Mouse (Mus musculus) adrenal gland, postnatal 36 days (tissue): Measurements from ENCODE around the gene Casc1. TPM values are rescaled to one million over a fixed set of nuclear protein-coding genes. Genes with fewer than 3 reads are reported as not detected.

Experiments used
- DNase-seq, 2 experiments: peaks; one replicate each; pipeline ENCODE4 v3.0.0; 2021; ENCODE audit warnings: mixed read lengths in 1 of 2
- total RNA-seq, 2 experiments: library from RNA; stranded (reverse); gene quantifications; 2 replicates each; pipeline ENCODE4 v1.2.3; 2021

Casc1 gene
- total RNA-seq, 2 experiments from 2014 or later = 0.33 to 0.63 TPM

DNA sequence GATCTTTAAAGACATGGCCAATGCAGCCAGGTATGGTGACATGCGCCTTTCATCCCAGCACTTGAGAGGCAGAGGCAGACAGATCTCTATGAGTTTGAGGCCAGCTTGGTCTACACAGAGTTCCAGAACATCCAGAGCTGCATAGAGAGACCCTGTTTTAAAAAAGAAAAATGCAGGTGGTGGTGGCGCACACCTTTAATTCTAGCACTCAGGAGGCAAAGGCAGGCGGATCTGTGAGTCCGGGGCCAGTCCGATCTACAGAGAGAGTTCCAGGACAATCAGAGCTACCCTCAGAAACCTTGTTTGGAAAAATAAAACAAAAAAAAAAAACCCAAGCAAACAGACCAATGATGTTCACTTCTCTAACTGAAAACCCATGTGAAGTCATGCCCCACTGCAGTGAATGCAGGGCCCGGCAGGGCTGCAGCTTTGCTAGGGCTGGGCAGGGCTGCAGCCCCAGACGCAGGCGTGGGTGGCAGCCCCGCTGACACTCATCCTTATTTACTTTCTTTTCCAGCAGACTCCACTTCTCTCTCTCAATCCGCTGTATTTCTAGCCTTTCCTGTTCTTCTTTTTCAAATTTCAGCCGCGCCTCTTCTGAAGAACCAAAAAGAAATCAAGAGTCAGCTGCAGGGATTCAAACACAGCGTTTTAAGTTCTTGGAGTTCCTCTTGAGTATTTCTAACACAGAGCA, 8.2 kb downstream of the Casc1 start:
- no peak for DNase-seq

DNA sequence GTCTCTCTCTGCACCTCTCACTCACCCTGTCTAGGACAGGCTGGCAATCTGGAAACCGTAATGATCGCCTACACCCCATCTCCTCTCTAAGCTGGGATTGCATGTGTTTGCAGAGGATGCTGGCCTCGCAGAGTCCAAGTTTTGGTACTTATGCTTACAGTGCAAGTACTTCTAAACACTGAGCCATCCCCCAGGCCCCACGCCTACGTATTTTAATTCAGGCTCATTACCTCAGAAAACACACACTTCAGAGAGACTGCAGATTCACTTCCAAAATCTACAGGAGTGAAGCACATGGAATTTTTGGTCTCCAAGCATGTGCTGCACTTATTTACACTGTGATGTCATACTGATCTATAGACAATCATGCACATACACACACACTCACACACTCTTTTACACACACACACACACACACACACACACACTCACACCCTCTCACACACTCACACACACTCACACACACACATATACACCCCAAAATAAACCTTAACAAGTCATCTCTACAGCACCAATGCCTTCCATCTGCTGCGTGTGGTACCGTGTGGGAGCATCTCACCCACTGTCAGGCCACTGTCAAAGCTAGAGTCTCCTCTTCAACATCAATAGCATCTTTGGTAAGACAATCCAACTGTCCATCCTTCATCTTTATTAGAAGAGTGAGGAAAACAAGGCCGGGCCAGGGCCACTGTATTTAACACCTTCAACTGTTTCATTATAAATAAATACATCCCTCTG, 12.7 kb downstream of the Casc1 start:
- DNase-seq = no peak

DNA sequence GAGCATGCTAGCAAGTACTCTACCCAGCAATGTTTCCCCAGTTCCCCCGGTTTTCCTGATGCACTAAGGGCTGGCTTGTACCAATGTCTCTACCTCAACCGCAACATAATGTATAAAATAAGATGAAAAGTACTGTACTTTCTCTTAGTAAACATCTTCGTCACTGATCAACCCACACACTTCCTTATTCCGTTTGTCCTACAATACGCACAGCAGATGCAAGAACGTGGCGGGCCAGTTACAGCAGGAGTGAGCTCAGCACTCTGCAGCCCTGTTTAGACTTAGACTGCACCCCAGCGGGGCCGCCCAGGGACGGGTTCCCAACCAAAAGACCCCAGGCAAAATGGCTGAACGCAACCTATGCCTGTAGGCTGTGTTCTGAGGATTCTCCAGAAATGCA, 17.4 kb downstream of the Casc1 start:
- DNase-seq = no peak

DNA sequence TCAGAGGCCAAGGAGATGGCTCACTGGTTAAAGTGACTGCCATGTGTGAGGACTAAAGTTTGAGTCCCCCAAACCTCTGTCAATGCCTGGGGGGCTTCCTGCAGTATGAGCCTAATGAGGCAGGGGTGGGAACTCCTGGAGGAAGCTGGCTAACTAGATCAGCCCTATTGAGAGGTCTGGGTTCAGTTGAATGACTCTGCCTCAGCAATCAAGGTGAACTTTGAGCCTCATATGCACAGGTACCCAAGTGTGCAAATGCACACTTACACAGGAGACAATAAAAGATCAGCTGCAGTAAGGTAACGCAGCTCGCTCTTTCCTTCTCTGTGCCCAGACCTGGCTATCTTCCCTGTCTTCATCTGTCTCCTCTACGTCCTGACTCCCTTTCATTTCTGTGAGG, 17.8 kb downstream of the Casc1 start:
- no peak for DNase-seq

DNA sequence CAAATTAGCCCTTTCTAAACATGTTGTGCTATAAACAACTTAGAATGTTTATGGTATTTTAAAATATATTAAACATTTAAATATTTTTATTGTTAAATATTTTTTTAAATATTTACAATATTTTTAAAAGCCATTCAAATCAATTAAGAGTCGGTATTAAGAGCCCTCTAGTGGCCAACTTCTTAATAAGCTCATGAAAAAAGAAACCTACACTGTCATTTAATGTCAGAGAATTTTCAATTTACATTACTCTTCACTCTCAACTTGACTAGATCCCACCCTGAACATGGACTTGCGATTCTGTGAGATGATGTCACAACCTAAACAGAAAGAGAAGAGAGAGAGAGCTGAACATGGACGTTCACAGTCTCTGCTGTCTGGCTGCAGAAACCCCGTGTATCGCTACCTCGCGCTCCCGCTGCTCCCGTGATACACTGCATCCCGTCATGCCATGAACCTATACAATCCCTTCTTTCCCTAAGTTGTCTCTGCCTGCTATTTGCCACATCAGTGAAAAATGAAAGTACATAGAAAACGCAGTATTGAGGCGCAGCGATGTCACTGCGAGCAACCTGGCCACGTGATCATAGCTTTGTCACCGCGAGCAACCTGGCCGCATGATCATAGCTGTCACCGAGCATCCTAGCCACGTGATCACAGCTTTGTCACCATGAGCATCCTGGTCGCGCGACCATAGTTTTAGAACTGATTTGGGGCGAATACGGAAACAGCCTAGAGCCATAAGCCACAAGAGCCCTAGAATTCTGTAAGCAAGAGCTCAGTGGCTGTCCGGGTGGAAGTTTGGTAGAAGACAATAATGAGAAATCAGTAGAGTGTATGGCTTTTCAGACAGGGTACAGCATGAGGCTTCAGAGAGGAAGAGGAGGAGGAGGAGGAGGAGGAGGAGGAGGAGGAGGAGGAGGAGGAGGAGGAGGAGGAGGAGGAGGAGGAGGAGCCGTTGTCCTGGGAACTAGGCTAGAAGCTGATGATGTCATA, 23.4 kb downstream of the Casc1 start:
- DNase-seq = no peak

DNA sequence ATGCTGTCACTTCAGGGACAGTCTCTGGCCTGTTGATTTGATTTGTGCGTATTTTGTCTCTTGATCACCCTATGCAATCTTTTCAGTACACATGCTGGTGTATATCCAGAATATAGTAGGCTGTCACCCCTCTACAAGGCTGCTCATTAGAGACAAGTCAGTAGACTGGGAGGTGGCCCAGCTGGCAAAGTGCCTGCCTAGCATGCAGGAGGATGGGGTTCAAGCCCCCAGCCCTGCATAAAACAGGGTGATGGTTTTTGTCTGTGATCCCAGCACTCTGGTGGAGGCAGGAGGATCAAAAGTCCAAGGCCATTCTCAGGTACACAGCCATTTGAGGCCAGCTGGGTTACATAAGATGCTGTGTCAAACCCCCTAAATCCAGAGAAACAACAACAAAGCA, 24.7 kb downstream of the Casc1 start:
- no peak for DNase-seq

DNA sequence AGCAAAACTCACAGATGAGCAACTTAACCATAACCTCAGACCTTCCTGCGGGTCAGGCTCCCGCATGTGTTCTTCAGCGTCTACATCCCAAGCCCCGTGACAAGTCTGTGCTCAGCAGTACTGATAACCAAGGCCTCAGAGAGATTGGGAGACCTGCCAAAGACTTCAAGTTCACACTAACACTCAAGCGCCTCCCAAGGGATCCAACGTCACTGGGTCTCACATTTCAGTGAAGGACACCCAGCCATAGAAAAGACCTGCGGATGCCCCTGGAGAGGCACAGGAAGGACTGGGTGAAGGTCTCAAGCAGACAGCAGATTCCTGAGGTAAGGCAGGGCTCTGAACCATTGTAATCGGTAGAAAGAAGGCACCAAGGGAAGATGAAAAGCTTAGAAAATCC, 28.8 kb downstream of the Casc1 start:
- DNase-seq = peak; percentile 68 to 73

DNA sequence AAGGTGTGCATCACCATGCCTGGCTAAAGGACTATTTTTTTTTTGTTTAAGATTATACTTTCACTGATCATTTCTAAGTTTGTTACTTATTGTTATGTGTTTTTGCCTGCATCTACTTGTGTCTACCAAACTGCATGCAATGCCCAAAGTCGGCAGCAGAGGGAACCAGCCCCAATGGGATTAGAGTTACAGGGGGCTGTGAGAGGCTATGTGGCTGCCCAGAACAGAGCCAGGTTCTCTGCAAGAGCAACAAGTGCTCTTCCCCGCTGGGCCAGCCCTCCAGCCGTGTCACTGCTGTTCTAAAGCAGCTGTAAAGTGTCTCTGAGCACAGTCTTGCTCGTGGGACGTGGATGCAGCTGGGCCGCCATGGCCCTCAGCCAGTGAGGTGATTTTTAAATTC, 31.1 kb downstream of the Casc1 start:
- DNase-seq = peak; percentile 63 to 73

DNA sequence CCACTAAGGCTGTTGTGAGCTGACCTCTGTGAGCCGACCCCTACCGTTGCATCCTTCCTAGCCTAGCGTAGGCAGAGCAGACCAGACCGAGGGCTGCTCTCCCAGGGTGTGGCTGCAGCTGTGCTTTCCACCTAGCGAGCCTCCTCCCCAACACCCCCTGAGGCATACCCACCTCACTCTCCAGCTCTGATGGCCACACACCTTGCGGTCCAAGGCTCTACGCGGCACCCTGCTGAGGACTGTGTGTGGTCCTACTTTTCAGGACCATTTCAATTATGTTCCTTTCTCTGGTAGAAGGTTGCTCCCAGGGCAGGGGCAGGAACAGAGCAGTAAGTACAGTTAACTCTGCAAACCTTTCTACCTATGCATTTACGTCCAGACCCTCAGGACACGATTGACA, 34.3 kb downstream of the Casc1 start:
- no peak for DNase-seq

DNA sequence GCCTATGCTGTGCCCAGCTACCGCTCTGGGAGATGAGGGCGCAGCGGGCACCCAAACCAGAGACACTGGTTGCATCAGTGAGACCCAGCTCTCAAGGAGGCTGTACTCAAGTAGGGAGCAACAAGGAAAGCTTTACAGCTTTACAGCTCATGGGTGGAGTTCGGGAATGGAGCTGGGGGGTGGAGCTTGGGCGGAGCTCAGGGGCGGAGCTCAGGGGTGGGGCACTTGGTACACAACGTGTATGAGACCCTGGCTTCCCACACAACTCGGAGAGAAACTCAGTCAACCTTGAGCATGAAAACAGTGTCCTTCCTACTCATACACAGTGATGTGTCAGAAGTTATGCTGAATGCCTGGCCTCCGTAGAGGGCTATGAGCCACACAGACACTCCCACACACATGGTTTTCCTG, 35.2 kb downstream of the Casc1 start:
- peak; percentile 81 to 85 for DNase-seq

DNA sequence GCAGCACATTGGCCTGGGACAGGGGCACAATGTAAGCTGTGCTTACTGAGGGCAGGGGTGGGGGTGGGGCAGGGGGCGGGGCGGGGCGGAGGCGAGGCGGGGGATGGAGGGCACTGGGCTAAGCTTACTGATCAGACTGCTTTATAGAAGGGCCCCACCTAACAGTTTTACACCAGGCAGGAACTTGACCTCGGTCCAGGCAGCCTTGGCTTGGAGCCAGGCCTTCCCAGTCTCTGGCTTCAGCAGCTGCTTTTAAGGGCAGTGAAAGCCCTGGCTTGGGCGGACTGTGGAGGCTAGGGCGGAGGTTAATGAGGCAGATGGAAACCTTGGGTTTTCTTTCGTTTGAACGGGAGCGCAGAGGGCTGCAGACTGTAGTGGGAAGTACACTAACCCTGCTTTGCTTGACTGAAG, 37.0 kb downstream of the Casc1 start:
- peak; percentile 92 to 94 for DNase-seq

DNA sequence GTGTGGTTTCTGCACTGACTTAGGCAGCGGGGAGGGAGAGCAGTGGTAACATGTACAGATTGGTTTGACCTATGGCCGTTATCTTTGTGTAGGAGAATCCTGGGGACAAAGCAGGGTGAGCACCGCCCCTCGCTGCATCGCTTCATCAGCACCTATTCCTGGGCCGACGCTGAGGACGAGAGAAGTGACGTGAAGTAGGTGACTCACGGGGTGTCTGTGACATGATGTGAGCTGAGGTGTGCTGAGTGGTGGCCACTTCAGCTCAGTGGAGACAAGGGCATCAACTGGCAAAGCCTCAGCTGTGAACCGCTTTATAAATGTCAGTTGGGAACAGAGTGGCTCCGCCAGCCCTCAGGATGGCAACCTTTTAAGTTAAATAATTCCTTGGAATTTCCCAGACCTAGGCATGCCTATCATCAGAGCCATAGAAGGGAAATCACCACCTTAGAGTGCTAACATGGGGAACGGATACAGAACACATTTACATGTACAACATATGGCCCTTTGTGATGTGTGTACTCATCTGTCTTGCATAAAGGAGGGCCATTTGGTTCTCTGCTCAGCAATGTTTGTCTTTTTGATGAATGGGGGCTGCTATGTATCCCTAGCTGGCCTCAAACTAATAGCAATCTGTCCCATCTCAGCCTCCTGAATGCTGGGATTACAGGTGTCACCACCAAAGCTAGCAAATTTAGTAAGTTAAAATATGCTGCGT, 38.8 kb downstream of the Casc1 start:
- no peak for DNase-seq

DNA sequence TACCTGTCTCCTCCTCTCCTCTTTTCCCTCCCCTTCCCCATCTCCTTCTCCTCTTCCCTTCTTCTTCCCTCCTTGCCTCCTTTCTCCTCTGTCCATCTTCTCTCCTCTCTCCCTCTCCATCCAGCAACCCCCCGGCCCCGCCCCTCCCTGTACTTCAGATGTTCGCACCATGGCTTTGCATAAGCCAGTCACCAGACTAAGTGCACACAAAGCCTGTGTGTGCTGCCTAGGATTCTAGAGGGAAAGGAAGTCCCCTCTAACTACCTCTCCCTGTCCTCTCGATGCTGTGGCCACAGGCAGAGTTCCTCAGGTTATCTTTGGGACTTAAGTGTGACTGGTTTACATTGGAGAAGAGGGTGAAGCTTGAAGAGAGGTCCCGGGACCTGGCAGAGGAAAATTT, 50.2 kb downstream of the Casc1 start:
- no peak for DNase-seq

DNA sequence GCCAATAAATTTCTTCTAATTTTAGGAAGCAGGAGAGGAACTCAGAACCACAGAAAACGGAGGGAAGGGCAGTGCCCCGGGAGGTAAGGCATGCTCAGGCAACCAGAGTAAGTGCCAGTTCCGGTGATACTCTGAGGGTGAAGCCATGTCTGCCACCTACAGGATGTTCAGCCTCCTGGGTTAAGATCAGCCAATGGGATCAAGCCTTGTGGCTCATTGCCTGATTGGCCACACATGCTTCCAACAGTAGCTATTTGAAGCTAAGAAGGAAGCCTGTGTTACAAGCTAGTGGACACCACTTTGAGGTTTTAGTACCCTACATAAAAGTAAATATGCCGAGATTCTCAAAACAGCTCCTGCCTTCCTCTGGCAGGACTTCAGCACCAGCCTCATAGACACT, 52.2 kb downstream of the Casc1 start:
- no peak for DNase-seq

DNA sequence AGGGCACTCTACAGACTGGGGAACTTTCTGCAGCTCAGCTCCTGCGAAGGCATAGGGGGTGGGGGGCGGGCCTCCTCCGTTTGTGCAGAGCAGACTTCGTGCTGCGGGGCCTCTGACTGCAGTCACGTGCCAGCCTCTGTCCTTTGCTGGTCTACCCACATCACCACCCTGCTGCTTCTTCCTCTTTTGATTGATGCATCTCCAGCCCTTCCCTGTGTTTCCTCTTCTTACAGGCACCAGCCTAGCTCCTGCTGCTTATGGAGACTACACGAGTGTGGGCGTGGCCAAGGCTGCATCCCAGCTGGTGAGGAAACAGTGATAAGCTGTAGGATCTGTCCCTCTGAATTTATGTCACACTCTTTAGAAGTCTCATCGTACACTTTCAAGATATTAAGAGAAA, 61.8 kb downstream of the Casc1 start:
- DNase-seq = no peak

DNA sequence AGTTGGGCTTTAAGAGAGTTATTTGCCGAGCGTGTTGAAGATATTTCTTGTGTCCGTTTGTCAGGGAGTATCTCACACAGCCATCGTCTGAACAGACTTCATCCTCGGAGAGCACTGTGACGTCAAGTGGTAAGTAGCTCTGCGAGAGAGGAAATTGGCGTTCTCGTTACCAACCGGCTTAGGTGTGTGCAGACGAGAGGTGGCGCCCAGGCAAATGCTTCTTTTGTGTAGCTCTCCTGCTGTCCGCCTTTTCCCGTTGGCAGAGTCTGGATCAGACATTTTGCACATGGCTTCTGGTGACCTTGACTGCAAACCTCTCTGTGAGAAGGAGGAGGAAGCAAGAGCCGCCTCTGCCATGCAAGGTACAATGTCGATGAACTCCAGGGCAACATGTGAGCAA, 63.1 kb downstream of the Casc1 start:
- DNase-seq = no peak

DNA sequence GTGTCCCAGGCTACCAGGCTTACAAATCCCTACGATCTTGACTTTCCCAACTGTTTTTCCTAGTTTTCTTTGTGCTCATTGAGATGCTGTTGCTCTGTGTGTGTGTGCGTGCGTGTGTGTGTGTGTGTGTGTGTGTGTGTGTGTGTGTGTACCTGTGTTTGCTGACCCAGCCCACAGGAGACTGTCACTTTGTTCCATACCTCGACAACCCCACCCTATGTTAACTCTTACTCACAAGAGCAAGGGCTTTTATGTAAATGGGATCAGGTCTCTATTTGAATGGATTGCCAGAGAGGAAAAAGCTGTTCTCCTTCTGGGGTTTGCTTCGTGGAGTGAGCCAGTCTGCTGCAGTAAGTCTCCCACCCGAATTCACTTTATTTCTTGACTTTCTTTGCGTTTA, 65.6 kb downstream of the Casc1 start:
- no peak for DNase-seq

DNA sequence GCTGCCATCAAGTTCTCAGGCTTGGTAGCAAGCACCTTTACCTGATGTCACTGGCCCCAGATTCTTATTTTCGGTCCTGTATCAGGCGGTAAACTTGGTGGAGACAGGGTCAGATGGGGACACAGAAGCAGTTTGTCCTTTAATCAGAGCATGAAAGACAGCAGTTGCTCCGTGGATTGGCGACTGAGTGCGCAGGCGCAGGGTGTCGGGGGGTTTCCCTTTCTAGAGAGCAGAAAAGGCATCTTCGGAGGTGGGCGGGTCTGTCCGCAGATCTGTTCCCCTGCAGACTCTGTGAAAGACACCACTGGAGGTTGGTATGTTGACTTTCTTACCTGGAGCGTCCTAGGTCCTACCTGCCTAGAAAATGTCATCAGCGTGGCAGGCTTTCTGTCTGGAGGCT, 69.0 kb downstream of the Casc1 start:
- no peak for DNase-seq

DNA sequence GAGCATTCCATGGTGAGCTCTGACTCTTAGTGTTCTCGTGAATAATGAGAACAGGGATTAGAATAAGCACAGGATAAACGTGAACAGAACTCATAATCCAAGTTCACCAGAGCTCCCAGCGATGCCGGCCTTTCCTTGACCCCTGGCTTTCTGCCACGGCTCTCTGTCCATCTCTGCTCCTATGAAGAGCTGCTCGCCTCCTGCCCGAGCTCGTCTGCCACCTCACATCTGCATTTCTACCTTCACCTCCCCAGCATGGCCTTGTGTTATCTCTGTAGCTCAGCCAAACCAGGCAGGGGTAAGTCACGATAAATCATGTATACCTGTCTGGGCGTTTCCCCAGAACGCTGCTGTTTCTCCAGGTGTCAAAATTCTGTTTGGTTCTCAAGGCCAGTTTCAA, 70.1 kb downstream of the Casc1 start:
- DNase-seq = peak; percentile 45 to 58

DNA sequence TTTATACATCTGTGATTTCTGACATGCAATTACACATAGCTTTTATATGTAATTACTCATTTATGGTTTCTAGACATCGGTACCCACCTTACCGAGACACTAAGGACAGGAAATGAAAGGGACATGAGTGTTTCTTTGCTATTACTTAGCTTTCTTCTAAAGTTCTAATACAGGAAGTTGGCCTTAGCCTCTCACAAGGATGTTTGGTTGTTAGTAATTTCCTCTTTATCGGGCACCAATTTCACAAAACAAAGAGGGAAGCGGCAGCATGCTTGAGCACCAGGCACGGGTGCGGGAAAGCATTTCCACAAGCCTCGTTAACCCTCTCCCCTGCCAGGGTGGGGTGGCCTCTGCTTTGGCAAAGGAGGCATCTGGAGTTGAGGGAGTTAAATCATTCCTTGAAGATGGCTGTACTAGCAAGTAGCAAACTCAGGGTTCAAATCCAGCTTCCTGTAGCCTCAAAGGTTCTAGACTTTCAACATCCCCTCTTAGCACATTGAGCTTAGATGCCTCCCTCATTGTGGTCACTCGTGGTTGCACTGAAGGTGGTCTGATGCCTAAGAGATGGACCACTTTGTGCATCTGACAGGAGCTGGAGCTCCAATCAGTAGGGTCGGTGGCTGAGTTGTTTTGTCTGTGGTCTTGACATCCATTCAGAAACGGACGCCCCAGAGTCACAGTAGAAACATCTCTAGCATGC, 70.9 kb downstream of the Casc1 start:
- DNase-seq = no peak

DNA sequence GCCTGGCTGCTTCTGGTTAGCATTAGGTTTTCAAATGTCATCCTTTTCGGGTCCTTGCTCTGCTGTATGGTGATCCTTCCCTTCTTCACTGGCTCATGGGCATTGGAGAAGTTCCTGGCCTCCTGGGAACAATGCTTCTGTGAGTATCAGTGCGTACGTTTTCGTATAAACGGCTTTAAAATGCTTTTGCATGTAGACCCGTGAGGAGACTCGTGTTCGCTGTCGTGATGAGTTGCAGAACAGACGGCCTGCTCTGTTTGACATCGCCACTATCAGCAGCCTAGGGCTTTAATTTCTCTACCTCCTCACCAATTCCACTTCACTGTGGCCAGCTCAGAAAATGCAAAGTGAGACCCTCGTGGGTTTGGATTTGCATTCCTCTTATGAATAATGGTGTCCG, 71.6 kb downstream of the Casc1 start:
- no peak for DNase-seq
